Mouse (Mus musculus) limb, embryonic 12.5 days (tissue): ENCODE results near the gene Olfr1320. TPM values are rescaled to one million over a fixed set of nuclear protein-coding genes. Genes with fewer than 3 reads are reported as not detected.
"Not testable (repeated sequence)": the region's sequence is repeated elsewhere in the genome, so short reads cannot be mapped to it uniquely, and the experiment has no call there.

Experiments
- ATAC-seq: fragments of 200-750 bp; cut with Nextera tagmentation; 2 replicates; pipeline ENCODE4 v1.8.0; 2017; ENCODE audit warnings: low read depth, moderate TSS enrichment; ENCODE audit not compliant: insufficient number of reproducible peaks, insufficient read depth, low FRiP score, low TSS enrichment
- H3K27ac ChIP-seq: fragments of 300-500 bp; sonication (generic); 2 replicates; pipeline ENCODE4 v1.5.1; 2016; ENCODE audit warnings: mild to moderate bottlenecking, moderate library complexity
- H3K27me3 ChIP-seq: fragments of 300-500 bp; sonication (generic); 2 replicates; pipeline ENCODE4 v1.6.1; 2016; ENCODE audit warnings: mild to moderate bottlenecking, moderate library complexity
- H3K36me3 ChIP-seq: fragments of 300-500 bp; sonication (generic); 2 replicates; pipeline ENCODE4 v1.6.1; 2016; ENCODE audit warnings: mild to moderate bottlenecking, moderate library complexity
- H3K4me1 ChIP-seq: fragments of 300-500 bp; sonication (generic); replicated peaks from 2 replicates; pipeline ENCODE4 v1.6.1; 2016
- H3K4me2 ChIP-seq: fragments of 300-500 bp; sonication (generic); 2 replicates; pipeline ENCODE4 v1.6.1; 2016; ENCODE audit warnings: mild to moderate bottlenecking, moderate library complexity
- H3K4me3 ChIP-seq: fragments of 300-500 bp; sonication (generic); replicated peaks from 2 replicates; pipeline ENCODE4 v1.5.1; 2016; ENCODE audit warnings: mild to moderate bottlenecking
- H3K9ac ChIP-seq: fragments of 300-500 bp; sonication (generic); replicated peaks from 2 replicates; pipeline ENCODE4 v1.6.1; 2016; ENCODE audit warnings: mild to moderate bottlenecking, moderate library complexity
- H3K9me3 ChIP-seq: fragments of 300-500 bp; sonication (generic); 2 replicates; pipeline ENCODE4 v1.6.1; 2016; ENCODE audit warnings: mild to moderate bottlenecking, moderate library complexity
- whole genome bisulfite sequencing: fragments of 180-500 bp; shearing (Covaris S2); methylation state at CpG from one replicate; pipeline ENCODE4 v1.1.7; 2016; 5-methylcytosine and 5-hydroxymethylcytosine counted together
- polyA plus RNA-seq: library from polyadenylated mRNA; unstranded; fragments of >200 nt; fragmentation: Nextera tagmentation; extraction: Ambion mirVana; gene quantifications from 2 replicates; pipeline ENCODE4 v1.2.1, GENCODE M21; 2016

Gene Olfr1320
- not detected in 2 replicates for polyA plus RNA-seq

- H3K4me1 ChIP-seq, result no peaks in the 10 kb centered on the region
- H3K9ac ChIP-seq, result no peak within 1 kb of the TSS
- 92% methylated on average over 1 of the region's 1 CpGs for WGBS
- H3K36me3 ChIP-seq, result no peaks in the 10 kb centered on the region
- no peak within 1 kb of the TSS for H3K27ac ChIP-seq
- no peak for ATAC-seq
- H3K4me2 ChIP-seq, result no peak within 1 kb of the TSS
- H3K4me3 ChIP-seq, result no peak within 1 kb of the TSS
- H3K9me3 ChIP-seq, result no peaks in the 10 kb centered on the region
- H3K27me3 ChIP-seq, result no peaks in the 10 kb centered on the region
Observed at GRCm38 (mm10) chrX:49672033-49672432, at the start of gene Olfr1320. Olfr1320 (plus strand) TSS chrX:49672333.

GRCm38 (mm10) chrX:49627566-49627965 is 44.6 kb upstream of the Olfr1320 start:
- Histone ChIP-seq H3K36me3 (no peaks in the 10 kb centered on the region), H3K4me1 (no peaks in the 10 kb centered on the region), H3K4me2 (no peak overlapping the region), H3K9me3 (no peaks in the 10 kb centered on the region), H3K9ac (no peak overlapping the region), H3K27me3 (no peaks in the 10 kb centered on the region), H3K27ac (no peak overlapping the region), H3K4me3 (no peak overlapping the region)
- ATAC-seq, result no peak

- 77% methylated on average over 2 of the region's 2 CpGs for WGBS
- Histone ChIP-seq H3K36me3 (no peaks in the 10 kb centered on the region), H3K9ac (no peak overlapping the region), H3K27ac (no peak overlapping the region), H3K9me3 (no peaks in the 10 kb centered on the region), H3K4me2 (no peak overlapping the region), H3K4me3 (no peak overlapping the region), H3K4me1 (no peaks in the 10 kb centered on the region), H3K27me3 (no peaks in the 10 kb centered on the region)
- ATAC-seq, result no peak
Observed at GRCm38 (mm10) chrX:49631195-49631594, 40.9 kb upstream of the Olfr1320 start.

GRCm38 (mm10) chrX:49660781-49661180 is 11.4 kb upstream of the Olfr1320 start:
- not testable (repeated sequence) for H3K9ac ChIP-seq, H3K4me2 ChIP-seq, H3K36me3 ChIP-seq, H3K27ac ChIP-seq, H3K27me3 ChIP-seq, H3K9me3 ChIP-seq, H3K4me3 ChIP-seq, H3K4me1 ChIP-seq, ATAC-seq
- WGBS, result 91% methylated on average over 29 of the region's 29 CpGs

Other genes with a start within 250 kb of the Olfr1320 start
- gene Arhgap36, start 208.4 kb upstream of the Olfr1320 start, polyA plus RNA-seq, result 1.2 and 1.4 TPM in 2 replicates
- not detected in 2 replicates for gene Olfr1321, start 62.7 kb downstream of the Olfr1320 start, polyA plus RNA-seq
- gene Igsf1, start 125.4 kb downstream of the Olfr1320 start, polyA plus RNA-seq, result 1.3 and 1.9 TPM in 2 replicates
- gene Olfr1322, start 219.2 kb downstream of the Olfr1320 start, polyA plus RNA-seq, result not detected in 2 replicates